8 mouse cellular contexts compared by ENCODE assay signal in genomic region chr1:38252766-38253079, GRCm38 (mm10).
DNase-seq lines count a peak whose midpoint lies in the region; ATAC-seq lines count a peak whose summit lies in the region.

No protein-coding gene starts in this region.

- H3K36me3 ChIP-seq in embryonic facial prominence, embryonic 13.5 days = no peaks in the 10 kb centered on the region
- H3K36me3 ChIP-seq in neural tube, embryonic 11.5 days (ENCODE audit: control insufficient read depth, insufficient read depth, low read length) = no peaks in the 10 kb centered on the region

- DNase-seq in adrenal gland, postnatal 25 days = peak; percentile 21
- DNase-seq in adrenal gland, adult 8-10 months = no peak
- DNase-seq in left cerebral cortex, postnatal 4 days = peak; percentile 32
- DNase-seq in left cerebral cortex, postnatal 36 days (ENCODE audit: low spot score in 2 of 2) = no peak
- peak; percentile 24 for DNase-seq in neural tube, embryonic 11.5 days (ENCODE audit: low spot score)
- DNase-seq in layer of hippocampus, adult 9-10 months (ENCODE audit: low spot score) = no peak

- peak; percentile 63; the same call in 1 of the 2 replicates for ATAC-seq in embryonic facial prominence, embryonic 13.5 days (ENCODE audit: insufficient number of reproducible peaks, insufficient read depth, low FRiP score, low TSS enrichment, low read depth)
- ATAC-seq in neural tube, embryonic 11.5 days (ENCODE audit: insufficient read depth, low FRiP score, low TSS enrichment) = no peak
- ATAC-seq in activated CD4-positive, CD25-positive, alpha-beta regulatory T cell, adult 4 months = no peak

- no peaks in the 10 kb centered on the region for H3K9me3 ChIP-seq in embryonic facial prominence, embryonic 13.5 days
- H3K9me3 ChIP-seq in neural tube, embryonic 11.5 days (ENCODE audit: control insufficient read depth, low read length) = no peaks in the 10 kb centered on the region

- H3K27me3 ChIP-seq in embryonic facial prominence, embryonic 13.5 days = no peaks in the 10 kb centered on the region; the same call in 1 of the 2 replicates
- H3K27me3 ChIP-seq in neural tube, embryonic 11.5 days (ENCODE audit: control insufficient read depth, insufficient read depth, low read length) = no peaks in the 10 kb centered on the region

- peaks cover 29% of the 10 kb centered on the region for H3K4me1 ChIP-seq in embryonic facial prominence, embryonic 13.5 days
- H3K4me1 ChIP-seq in neural tube, embryonic 11.5 days (ENCODE audit: control insufficient read depth, insufficient read depth, low read length) = peaks cover 6% of the 10 kb centered on the region; the same call in 1 of the 2 replicates

- intact Hi-C loops in left cerebral cortex, postnatal 4 days (cut with DNase I) = no loop called here
- intact Hi-C loops in left cerebral cortex, postnatal 36 days (cut with DNase I) = no loop called here

- no peak overlapping the region for H3K27ac ChIP-seq in embryonic facial prominence, embryonic 13.5 days
- no peak overlapping the region for H3K27ac ChIP-seq in neural tube, embryonic 11.5 days (ENCODE audit: low read depth, low read length)

- no peak overlapping the region for H3K9ac ChIP-seq in embryonic facial prominence, embryonic 13.5 days
- H3K9ac ChIP-seq in neural tube, embryonic 11.5 days (ENCODE audit: low read length) = no peak overlapping the region

- no peak overlapping the region for H3K4me3 ChIP-seq in embryonic facial prominence, embryonic 13.5 days
- no peak overlapping the region for H3K4me3 ChIP-seq in neural tube, embryonic 11.5 days (ENCODE audit: low read depth, low read length)

- 38% methylated on average over 2 of the region's 2 CpGs for WGBS in embryonic facial prominence, embryonic 13.5 days
- WGBS in neural tube, embryonic 11.5 days = 48% methylated on average over 2 of the region's 2 CpGs

- H3K4me2 ChIP-seq in embryonic facial prominence, embryonic 13.5 days = no peak overlapping the region
- no peak overlapping the region for H3K4me2 ChIP-seq in neural tube, embryonic 11.5 days (ENCODE audit: low read depth)

Comparison
In these comparisons a context has a peak if more than half of its experiments do, and no peak if none do; other contexts are left out.
1. DNase-seq: peak in adrenal gland, postnatal 25 days (single experiment), left cerebral cortex, postnatal 4 days (single experiment) and neural tube, embryonic 11.5 days (single experiment); none in adrenal gland, adult 8-10 months (single experiment), left cerebral cortex, postnatal 36 days (0 of 2) and layer of hippocampus, adult 9-10 months (single experiment).